Mouse (Mus musculus) cerebellum, adult 2 months (tissue): ENCODE measurements at regions not wholly inside any gene's neighbourhood (a gene's known extent, or its start where the extent isn't known, plus 50 kb on each side); places are given as distances from the start of the nearest gene placed in this dataset.

Source experiments
- CTCF ChIP-seq: fragments of 200-500 bp; IDR thresholded peaks from 2 replicates; pipeline ENCODE4 v1.5.1; 2011; ENCODE audit warnings: low read depth, mild to moderate bottlenecking, control low read depth, low read length, moderate library complexity, borderline replicate concordance; ENCODE audit not compliant: insufficient read depth
- POLR2A ChIP-seq: fragments of 200-500 bp; IDR thresholded peaks from 2 replicates; pipeline ENCODE4 v1.6.1; 2011; ENCODE audit warnings: low read length, control low read depth, borderline replicate concordance; ENCODE audit not compliant: insufficient read depth

GRCm38 (mm10) chr14:64595891-64596290 is 491.8 kb downstream of the Prss52 start:
- TF ChIP-seq CTCF (no peak), POLR2A (0 out of 2 replicates have a peak, but pooled peaks have one; percentile 18)
